Mouse (Mus musculus) monocyte, adult 2 months (primary cell): ENCODE measurements around the gene Skor1.

Source experiments
- DNase-seq, 2 experiments: peaks; one replicate each; pipeline ENCODE4 v3.0.0; 2022; ENCODE audit warnings: low spot score in 2 of 2, low read depth in 1 of 2

The Skor1 gene

DNA sequence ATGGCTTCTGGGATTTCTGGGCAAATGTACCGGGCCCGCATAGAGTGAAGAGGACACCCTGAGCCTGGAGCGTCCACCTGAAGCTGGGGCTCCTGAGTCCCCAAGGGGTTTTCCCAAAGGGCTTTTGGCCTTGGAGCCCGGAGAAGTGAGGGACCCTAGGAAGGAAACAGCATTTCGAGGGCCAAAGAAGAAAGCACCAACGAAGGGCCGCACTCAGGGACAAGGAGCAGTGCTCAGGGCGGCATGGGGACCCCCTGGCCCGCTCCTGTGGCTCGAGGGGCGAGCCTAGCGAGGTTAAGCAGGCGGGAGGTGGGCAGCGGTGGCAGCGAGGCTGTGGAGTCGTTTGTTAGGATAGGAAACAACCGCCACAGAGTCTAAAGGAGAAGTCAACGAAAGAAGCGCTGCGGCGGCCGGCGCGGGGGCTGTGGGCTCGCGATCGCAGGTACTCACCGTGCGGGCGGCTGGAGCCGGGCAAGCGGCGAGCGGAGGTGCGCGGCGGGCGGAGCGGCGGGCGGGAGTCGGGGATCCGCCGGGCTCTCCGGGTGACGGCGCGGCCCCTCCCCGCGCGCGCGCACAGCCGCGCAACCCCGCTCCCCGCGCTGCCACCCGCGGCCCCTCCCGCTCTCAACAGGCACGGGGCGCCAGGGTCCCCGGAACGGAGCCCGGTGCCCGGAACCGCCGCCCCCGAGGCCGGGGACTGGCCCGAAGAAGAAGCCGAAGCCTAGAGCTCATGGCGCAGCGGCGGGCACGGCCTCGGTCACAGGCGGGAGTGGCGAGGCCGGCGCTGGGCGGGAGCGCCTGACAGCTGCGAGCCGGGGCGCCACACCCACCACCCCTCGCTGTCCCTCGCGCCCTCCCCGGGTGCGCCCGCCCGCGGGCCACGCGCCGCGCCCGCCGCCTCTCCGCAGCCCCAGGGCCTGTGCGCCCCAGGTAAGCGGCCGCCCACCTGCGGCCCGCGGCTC lies at the start of gene Skor1:
TSS of gene Skor1 (minus strand) at position 552 of the 962 bp plus-strand sequence.
- DNase-seq: no peak

GRCm38 (mm10) chr9:63197252-63197651 lies 48.5 kb upstream of the Skor1 start:
- DNase-seq: no peak

GRCm38 (mm10) chr9:63196114-63196682 lies 47.4 kb upstream of the Skor1 start:
- no peak for DNase-seq

- no peak for DNase-seq
Measured at GRCm38 (mm10) chr9:63195523-63195922, 46.8 kb upstream of the Skor1 start.

DNA sequence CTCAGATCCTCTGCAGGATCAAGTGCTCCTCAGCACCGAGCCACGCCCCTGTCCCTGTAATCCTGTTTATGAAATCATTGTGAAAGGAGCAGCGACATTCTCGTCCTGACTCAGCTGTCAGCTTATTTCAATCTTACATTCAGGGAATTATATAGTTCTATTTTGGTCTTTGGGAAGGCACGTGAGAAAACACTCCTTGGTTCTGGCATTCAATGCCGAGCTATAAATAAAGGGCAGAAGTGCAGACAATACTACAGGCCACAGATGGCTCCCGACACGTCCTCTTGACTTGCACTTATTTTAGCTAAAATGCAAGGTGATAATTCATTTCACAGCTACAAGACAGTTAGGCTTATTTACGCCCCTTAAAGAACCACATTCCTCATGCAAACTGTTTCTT lies 46.0 kb upstream of the Skor1 start:
- no peak for DNase-seq

DNA sequence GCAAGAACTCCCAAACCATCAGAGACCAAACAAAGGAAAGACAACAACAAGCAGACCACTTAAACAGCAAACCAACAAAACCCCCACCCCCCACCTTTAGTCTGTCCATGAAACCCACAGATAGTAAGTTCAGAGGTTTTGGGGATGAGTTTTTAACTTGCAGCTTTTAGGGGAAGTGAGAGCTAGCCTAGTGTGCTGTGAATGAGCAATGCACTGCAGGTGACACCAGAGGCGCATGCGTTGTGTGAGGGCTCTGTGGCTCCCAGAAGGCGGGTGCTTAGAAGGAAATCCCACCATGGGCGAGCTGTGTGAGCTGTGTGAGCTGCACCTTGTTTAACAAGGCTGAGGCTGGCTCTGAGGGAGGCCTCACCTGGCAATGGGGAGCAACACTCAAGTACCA lies 44.0 kb upstream of the Skor1 start:
- DNase-seq: no peak

DNA sequence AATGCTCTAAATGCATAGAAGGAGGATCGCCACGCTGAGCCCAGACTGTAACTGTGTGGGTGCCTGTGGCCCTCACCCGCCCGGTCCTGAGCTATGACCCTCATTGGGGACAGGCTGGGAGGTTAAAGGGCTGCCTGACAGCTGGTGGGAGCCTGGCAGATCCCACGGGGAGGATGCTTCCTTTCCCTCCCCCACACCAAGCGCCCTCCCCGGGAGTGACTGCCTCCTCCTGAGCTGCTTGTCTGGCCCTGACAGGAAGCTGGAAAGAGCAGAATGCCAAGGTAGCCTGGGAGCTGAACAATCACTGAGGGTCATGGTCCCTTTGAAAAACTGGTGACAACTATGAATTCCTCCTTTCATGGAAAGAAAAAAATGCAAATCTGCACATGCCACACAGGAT lies 38.5 kb upstream of the Skor1 start:
- DNase-seq: no peak

DNA sequence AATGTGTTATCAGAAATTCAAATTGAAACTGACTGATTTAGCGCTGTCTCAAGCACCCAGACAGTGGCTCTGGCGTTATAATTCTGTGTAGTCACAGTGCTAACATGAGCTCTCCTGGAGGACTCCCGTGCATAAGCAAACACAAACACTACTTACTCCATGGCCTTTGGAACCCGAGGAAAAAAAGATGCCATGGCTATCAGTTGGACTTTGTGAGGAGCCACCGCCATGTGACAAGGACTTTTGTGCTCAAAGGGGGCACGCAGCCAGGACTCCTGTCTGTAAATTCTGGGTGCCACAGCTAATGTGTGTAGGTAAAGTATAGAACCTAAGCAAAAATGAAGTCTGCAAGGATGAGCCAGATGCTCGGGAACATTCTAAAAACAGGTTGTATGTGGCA lies 36.5 kb upstream of the Skor1 start:
- DNase-seq: no peak

DNA sequence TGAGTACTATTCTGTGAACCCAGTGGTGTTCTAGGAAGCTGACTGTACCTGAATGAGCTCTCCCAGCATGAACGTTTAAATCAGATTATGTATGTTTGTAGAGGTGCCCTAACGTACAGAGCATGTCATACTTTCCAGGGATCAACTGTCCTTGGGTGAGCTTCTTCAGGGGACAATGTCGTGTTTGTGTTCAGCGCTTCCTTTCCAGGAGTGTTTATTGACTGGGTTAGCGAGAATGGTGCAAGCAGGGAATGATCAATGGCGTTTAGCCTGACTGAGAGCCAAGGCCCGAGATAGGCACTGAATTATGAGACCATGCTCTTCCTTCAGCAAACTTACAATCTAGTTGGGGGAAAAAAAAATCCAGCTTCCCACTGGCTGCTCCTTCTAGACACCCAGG lies 35.1 kb upstream of the Skor1 start:
- no peak for DNase-seq

DNA sequence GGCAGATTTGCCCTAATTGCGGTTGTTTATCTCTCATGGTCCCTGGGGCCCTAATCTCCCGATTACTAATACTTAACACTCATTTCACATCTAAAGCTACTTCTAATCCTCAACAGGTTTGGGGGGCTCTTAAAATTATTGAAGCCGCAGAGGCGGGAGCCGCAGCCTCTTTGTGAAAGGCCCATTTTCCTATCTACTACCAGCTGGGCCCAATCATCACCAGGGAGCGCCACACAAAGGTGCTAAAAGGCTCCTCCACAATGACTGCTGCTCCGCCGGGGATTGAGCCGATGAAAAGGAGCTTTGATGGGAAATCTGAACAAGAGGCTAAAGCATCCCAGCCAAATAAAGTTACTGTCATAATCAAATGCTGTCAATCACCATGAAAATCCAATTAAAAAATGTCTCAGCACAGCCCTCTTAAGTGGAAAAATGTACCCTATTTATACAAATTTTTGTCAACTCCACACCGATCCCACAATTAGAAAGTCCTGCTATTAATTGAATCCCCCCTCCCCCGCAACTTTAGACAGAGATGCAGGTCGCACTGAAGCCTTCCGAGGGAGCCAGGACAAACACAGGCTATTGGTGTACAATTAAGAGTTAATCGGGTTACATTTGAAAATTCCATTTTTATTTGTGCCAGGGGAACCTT lies 33.7 kb upstream of the Skor1 start:
- no peak for DNase-seq

DNA sequence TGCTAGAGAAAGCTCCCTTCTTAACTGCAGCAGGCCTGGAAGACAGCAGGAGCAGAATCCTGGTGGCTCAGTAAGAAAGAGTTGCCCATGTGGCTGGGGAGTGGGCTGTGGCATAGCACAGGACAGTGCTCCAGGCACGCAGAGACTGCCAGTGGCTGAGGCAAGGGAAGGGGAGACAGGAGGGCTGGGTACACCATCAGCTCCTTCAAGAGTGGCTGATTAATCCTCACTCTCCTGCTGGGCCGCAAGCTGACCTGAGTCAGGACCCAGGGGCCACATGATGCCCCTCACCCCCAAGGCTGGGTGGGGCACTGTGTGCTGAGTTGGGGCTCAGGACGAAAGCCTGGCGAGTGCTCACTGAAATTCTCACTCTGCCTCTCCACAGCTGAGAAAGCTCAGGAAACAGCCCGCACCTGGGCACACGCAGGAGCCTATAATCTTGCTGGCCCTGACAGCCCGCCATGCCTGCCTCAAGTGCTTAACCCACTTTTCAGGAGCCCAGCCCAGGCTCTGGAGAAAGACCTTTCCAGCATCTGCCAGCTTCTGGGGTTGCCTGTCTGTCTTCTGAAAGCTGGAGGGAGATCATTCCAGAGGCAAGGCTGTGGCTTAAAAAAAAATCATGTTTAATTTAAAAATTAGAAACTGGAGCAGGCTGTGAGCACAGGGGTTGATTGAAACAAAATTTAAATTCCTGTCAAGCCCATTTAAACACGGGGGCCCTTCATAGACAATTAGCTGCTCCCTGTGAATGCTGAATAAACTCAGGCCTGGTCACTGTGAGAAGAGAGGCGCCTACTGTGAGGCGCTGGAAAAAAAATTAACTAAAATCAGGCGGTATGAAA lies 32.8 kb upstream of the Skor1 start:
- DNase-seq: no peak

DNA sequence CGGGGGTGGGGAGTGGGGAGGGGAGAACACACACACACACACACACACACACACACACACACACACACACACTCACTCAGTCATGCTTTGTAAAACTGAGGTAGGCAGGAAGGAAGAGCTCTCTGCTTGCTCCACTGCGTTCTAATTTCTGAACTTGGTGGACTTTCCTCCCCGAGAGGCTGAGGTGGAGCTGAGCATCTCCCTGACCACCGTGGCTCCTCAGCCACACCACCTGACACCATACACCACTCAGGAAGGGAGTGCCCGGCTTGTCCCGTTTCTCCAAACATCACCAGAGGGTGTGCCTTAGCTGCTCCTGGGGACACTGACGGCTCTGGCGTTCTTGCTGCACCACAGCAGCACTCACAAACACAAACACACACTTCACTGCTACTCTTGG lies 29.5 kb upstream of the Skor1 start:
- no peak for DNase-seq

- no peak for DNase-seq
Measured at GRCm38 (mm10) chr9:63174001-63174721, 25.4 kb upstream of the Skor1 start.

GRCm38 (mm10) chr9:63171951-63172350 lies 23.2 kb upstream of the Skor1 start:
- DNase-seq: no peak

DNA sequence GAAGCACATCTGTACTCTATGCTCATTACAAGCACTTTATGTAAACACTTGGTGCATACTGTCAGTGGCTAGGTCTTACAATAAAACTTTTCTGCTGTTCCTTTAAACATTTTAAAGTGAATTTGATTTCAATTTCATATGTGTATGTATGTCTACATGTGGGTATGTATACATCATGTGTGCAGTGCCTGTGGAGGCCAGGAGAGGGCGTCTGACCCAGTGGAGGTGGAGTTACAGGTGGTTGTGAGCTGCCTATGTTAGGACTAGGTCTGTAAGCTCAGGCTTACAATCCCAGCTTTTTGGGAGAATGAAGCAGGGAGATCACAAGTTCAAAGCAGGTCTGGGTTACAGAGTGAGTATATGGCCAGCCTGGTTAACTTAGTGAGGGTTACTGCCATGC lies 20.4 kb upstream of the Skor1 start:
- no peak for DNase-seq

DNA sequence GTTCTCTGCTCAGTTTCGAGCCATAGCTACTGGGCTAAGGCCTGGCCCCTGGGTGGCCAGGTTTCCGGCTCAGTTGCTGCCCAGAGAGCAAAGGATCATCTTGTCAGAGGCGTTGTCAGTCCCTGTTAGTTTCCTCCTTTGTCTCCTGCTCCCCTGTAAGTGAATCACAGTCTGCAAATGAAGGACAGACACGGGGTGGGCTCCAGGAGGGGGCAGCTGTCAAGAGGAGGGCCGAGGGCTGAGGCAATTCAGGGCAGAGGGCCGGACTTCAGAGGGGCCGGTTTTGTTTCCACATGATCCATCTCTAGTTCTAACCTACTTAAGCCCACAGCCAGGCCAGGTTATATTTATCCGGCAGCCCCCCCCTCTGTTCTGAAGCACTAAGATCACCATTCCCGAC lies 16.3 kb upstream of the Skor1 start:
- DNase-seq: no peak

- DNase-seq: no peak
Measured at GRCm38 (mm10) chr9:63163756-63164155, 15.0 kb upstream of the Skor1 start.

DNA sequence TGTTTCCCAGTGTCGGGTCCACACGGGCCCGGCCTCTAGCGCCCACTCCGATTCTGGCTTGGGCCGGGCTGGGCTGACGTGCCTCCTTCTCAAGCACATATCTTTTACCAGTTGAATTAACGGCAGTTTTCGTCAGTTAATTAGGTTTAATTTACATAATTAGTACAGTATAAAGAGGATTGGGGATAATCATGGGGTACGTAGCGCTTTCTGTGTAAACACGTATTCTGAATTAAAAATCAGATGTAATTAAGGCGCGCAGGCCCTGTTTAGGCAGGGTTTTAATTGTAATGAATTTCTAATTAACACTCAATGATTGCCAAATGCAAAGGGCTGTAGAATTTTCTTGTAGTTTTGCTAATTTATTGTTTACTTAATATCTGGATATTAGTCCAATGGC lies 3.2 kb upstream of the Skor1 start:
- no peak for DNase-seq

- DNase-seq: no peak
Measured at GRCm38 (mm10) chr9:63151072-63151870, 2.5 kb upstream of the Skor1 start.
